Mouse (Mus musculus) cerebral cortex, adult 2 months (tissue): ENCODE measurements around the gene Dhtkd1.

Experiments used
- WGBS: fragments of 180-500 bp; shearing (Covaris S2); methylation state at CpG from one replicate; pipeline ENCODE4 v1.1.7; 2018; 5-methylcytosine and 5-hydroxymethylcytosine counted together

Gene Dhtkd1

DNA sequence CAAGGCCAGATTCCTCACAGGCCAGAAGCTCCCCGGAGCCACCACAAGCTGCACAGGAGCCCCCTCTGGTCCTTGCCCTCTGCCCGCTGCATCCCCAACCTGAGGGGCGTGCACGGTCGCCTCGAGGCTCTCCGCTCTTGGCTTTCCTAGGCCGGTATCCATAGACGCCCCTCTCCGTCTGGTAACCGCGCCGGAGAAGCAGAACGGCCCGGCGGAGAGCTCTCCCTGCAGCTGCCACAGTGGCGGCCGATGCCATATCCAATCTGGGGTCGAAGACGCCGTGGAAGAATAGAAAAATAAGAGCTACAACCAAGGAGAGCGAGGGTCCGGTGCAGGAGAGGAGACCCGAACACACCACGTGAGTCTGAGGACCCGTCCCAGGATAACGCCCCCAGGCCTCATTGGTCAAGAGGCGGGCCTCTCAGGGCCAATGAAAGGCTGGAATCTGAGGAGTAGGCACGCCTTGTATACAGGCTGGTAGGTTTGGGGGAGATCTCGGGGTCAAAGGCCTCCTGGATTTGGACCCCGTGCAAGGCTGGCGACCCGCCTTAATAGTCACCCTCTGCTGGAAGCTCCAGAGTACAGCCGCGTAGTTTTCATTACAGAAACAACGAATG lies at the start of gene Dhtkd1:
Gene Dhtkd1 (minus strand): TSS at position 377 of the 617 bp plus-strand sequence.
- under 1% methylated on average over 36 of the region's 36 CpGs for WGBS

- 94% methylated on average over 4 of the region's 4 CpGs for whole genome bisulfite sequencing
These were observed 34.9 kb upstream of the Dhtkd1 start for GRCm38 (mm10) chr2:5977532-5977931.

DNA sequence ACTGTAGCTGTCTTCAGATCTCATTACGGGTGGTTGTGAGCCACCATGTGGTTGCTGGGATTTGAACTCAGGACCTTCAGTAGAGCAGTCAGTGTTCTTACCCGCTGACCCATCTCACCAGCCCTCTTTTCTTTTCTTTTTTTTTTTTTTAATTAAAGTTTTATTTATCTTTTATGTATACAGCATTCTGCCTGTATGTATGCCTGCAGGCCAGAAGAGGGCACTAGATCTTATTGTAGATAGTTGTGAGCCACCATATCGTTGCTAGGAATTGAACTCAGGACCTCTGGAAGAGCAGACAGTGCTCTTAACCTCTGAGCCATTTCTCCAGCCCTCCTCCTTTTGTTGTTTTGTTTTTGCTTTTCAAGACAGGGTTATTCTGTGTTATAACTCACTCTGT lies 28.0 kb upstream of the Dhtkd1 start:
- WGBS: 98% methylated on average over 3 of the region's 3 CpGs

- 96% methylated on average over 3 of the region's 3 CpGs for WGBS
These were observed 23.4 kb upstream of the Dhtkd1 start for GRCm38 (mm10) chr2:5965972-5966371.

GRCm38 (mm10) chr2:5963729-5964128 lies 21.1 kb upstream of the Dhtkd1 start:
- WGBS: 96% methylated on average over 4 of the region's 4 CpGs

- 59% methylated on average over 2 of the region's 2 CpGs for WGBS
These were observed 19.7 kb upstream of the Dhtkd1 start for GRCm38 (mm10) chr2:5962265-5962664.

GRCm38 (mm10) chr2:5957705-5958104 lies 15.1 kb upstream of the Dhtkd1 start:
- WGBS: 90% methylated on average over 9 of the region's 9 CpGs

DNA sequence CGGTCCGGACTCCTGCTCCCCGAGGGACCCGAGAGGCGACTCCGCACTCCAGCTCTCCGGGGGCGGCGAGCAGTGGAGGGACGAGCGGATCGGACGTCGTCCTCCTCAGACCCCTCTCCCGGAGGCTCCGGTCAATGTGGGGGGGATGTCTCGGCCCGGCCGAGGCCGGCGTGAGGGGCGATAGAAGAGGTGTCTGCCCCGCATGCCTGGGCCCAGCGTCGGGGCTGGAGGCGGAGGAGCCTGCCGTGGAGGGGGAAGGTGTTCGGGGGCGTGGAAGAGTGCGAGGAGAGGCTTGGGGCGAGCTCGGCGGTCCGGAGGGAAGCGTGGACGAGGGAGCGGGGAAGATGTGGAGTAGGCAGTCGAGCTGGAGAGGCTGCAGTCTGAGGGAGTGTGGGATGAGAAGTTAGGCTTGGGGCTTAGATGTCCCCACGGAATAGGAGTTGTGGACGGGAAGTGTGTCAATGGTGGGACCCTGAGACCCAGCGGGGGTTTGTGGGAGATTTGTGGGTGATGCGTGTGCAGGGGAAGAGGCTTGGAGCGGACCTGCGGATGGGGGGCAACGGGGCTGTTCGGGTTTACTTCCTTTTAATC lies 9.1 kb upstream of the Dhtkd1 start:
- WGBS: under 1% methylated on average over 46 of the region's 46 CpGs

DNA sequence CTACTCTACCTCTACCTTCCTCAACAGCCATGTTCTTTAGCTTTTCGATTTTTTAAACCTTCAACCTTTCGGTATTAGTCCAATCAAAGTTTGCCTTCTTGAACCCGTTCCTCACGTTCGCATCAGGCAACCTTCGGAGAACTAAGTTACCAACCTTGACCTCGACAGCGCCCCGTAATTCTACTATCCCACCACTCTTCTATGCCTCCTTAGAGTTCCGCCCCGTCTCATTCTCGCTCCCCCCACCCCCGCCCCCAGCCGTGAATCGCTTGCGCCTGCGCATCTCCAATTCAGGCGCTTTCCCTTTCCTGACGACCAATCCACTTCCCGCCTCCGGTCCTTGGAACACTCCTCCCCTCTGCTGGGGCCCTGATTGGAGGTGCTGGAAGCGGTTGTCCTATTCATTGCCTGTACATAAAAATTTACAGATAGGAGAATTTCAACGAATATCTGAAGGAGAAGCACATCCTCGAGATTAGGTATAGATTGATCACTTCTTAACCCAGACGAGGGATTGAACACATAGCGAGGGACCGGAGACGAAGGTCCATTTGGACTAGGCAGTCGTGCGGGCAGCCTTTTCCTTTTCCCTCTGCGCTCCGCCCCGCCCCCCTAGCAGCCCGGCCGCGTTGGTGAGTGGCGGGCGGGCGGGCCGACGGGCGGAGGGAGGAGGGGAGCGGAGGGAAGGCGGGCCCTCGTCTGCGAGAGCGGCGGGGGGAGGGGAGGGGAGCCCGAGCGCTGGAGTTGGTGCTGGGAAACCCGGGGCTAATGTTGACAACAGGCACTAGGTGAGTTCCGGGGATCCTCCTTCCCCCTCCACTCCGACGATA lies 8.4 kb upstream of the Dhtkd1 start, which contains the start of gene Upf2:
Gene Upf2 (plus strand): TSS at position 704 of the 830 bp plus-strand sequence.
- 1% methylated on average over 44 of the region's 54 CpGs for WGBS

DNA sequence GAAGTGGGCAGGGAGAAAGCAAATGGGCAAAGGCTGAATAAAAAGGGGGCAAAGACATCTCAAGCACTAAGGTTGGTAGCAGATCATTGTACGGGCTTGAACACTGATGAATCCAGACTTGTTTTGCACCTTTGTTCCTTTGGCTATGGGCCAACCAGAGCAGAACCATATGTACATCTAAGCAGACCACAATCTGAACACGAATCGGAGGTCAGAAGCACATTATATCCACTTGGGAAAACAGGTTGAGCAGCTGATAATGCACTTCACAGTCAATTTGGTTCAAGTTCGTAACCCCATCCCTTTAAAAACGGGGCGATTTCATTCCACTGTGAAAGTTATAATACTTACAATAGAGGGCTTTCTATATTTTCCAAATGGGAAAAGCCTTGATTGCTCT lies 7.7 kb upstream of the Dhtkd1 start:
- WGBS: under 1% methylated on average over 6 of the region's 6 CpGs

DNA sequence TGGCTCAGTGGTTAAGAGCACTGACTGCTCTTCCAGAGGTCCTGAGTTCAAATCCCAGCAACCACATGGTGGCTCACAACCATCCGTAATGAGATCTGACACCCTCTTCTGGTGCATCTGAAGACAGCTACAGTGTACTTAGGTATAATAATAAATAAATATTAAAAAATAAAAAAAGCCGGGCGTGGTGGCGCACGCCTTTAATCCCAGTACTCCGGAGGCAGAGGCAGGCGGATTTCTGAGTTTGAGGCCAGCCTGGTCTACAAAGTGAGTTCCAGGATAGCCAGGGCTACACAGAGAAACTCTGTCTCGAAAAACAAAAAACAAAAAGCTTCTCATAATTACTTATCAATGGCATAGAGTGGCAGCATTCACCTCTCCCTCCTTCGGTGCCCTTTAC lies 7.2 kb upstream of the Dhtkd1 start:
- 88% methylated on average over 9 of the region's 9 CpGs for WGBS

GRCm38 (mm10) chr2:5948964-5949363 lies 6.4 kb upstream of the Dhtkd1 start:
- WGBS: 87% methylated on average over 2 of the region's 2 CpGs

GRCm38 (mm10) chr2:5946876-5947275 lies 4.3 kb upstream of the Dhtkd1 start:
- WGBS: 91% methylated on average over 3 of the region's 3 CpGs

DNA sequence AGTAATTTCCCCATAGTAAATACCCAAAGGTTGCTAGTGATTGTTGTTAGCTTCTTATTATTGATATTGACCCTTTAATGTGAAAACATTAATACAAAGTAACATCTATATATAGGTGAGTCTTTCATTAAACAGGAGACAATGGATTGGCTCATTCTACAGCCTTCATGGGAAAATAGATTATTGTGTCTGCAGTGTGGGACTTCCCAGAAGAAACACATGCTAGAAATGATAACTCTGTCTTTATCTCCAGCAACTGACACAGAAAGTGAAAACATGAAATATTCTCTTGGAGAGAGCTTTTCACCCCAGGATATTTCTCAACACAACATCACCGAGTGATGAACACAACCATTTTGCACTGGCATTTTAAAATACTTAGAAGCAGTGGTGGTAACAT lies 3.0 kb upstream of the Dhtkd1 start:
- 83% methylated on average over 1 of the region's 1 CpGs for WGBS

DNA sequence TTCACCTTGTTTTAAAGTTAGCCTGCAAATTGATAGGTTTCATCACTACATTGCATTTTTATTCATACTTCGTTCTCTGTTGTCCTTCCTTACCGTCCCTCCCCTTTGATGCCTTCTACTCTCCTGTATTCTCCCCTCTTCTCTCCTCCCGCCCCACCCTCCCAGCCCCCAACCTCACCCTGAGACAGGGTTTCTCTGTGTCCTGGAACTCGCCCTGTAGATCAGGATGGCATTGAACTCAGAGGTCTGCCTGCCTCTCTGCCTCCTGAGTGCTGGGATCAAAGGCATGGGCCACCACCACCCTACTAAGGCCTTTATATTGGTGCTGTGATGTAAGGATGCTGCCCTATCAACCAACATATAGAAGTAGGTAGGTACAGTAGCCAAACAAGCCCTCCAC lies 479 bp upstream of the Dhtkd1 start:
- WGBS: 41% methylated on average over 4 of the region's 4 CpGs

GRCm38 (mm10) chr2:5941861-5942415 lies 654 bp downstream of the Dhtkd1 start:
- 63% methylated on average over 11 of the region's 11 CpGs for WGBS

GRCm38 (mm10) chr2:5940936-5941335 lies 1.7 kb downstream of the Dhtkd1 start:
- 96% methylated on average over 9 of the region's 9 CpGs for WGBS

- 85% methylated on average over 14 of the region's 14 CpGs for WGBS
These were observed 2.7 kb downstream of the Dhtkd1 start for GRCm38 (mm10) chr2:5939911-5940310.

DNA sequence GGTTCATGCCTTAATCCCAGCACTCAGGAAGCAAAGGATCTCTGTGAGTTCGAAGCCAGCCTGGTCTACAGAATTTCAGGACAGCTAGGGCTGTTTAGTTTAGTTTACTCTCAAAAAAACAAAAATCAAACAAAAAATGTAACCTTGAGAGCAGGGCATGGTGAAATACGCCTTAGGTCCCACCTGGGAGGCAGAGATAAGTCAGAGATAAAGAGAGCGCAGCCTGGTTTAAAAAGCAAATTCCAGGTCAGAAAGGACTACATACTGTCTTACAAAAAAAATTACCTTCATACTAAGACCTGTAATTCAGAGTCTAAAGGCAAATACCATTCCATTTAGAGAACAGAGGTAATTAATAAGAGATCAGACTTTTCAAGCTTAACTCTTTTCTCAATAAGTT lies 3.3 kb downstream of the Dhtkd1 start:
- WGBS: 96% methylated on average over 3 of the region's 3 CpGs

GRCm38 (mm10) chr2:5936550-5936949 lies 6.0 kb downstream of the Dhtkd1 start:
- WGBS: 93% methylated on average over 4 of the region's 4 CpGs

GRCm38 (mm10) chr2:5936068-5936467 lies 6.5 kb downstream of the Dhtkd1 start:
- WGBS: 81% methylated on average over 6 of the region's 6 CpGs

- 88% methylated on average over 3 of the region's 3 CpGs for WGBS
These were observed 7.7 kb downstream of the Dhtkd1 start for GRCm38 (mm10) chr2:5934936-5935335.
